Mouse (Mus musculus): ENCODE data around the gene Gpr34. TPM values are rescaled to one million over a fixed set of nuclear protein-coding genes. Genes with fewer than 3 reads are reported as not detected.

Gpr34 gene
- polyA plus RNA-seq, 1 experiment from 2014 or later = 1.6 TPM

DNA sequence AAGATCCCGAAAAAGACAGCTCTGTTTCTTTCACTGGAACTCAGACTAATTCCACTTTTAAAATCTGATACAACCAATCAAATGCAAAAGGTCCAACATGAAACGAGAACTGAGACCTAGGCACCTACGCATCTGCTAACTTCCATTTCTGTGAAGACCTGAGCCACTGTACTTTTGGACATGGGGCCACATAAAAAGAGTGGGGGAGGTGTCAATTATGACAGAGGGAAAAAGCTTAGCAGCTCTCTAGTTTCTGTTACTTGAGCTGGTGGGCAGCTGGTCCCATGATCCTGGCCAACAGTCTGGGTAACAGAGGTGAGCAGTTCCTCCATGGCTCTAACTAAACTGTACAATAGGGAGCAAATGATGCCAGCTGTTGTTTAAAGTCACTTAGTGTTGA lies 41.1 kb downstream of the Gpr34 start:
- ATAC-seq (ENCODE audit: insufficient number of reproducible peaks, insufficient read depth, low FRiP score, low read depth) = no peak
- H3K27me3 ChIP-seq (ENCODE audit: control insufficient read depth, insufficient read depth, low read length) = no peaks in the 10 kb centered on the region
- H3K9me3 ChIP-seq (ENCODE audit: control insufficient read depth, low read length) = no peaks in the 10 kb centered on the region
- no peaks in the 10 kb centered on the region for H3K4me1 ChIP-seq (ENCODE audit: control insufficient read depth in 2 of 2, insufficient read depth in 2 of 2, low read length in 2 of 2)
- no peaks in the 10 kb centered on the region for H3K36me3 ChIP-seq (ENCODE audit: control insufficient read depth, insufficient read depth, low read length)
- no peak overlapping the region for H3K9ac ChIP-seq (ENCODE audit: low read length)
- no peak overlapping the region for H3K4me2 ChIP-seq (ENCODE audit: low read length)
- no peak overlapping the region for H3K4me3 ChIP-seq (ENCODE audit: control insufficient read depth in 1 of 2, insufficient read depth in 1 of 2, low read depth in 1 of 2, low read length in 2 of 2)
- 71% methylated on average over 3 of the region's 3 CpGs for WGBS
- no peak overlapping the region for H3K27ac ChIP-seq (replicated peaks in 1 of 2; ENCODE audit: control insufficient read depth in 1 of 2, insufficient read depth in 1 of 2, low read depth in 2 of 2, low read length in 2 of 2)

DNA sequence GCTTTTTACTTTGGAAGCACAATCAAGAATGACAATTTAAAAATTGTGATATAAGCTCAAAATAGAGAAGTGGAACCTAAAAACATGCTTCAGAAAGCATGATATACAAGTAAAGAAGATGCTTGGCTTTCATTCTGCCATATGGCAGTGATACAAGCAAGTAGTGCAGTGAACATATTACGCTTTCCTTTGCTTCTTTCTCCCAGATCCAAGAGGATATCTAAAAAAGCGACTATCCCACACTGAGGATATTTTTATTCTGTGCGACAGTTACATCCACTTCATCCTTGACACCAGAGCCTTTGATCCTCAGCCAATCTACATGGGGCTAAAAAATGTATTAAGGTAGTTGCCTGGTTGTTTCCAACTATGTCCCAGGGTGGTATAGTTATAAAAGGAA lies 49.9 kb downstream of the Gpr34 start:
- Histone ChIP-seq H3K36me3 (ENCODE audit: control insufficient read depth, insufficient read depth, low read length) (no peaks in the 10 kb centered on the region), H3K27me3 (ENCODE audit: control insufficient read depth, insufficient read depth, low read length) (no peaks in the 10 kb centered on the region), H3K9ac (ENCODE audit: low read length) (no peak overlapping the region), H3K4me3 (ENCODE audit: control insufficient read depth in 1 of 2, insufficient read depth in 1 of 2, low read depth in 1 of 2, low read length in 2 of 2) (no peak overlapping the region), H3K4me1 (ENCODE audit: control insufficient read depth in 2 of 2, insufficient read depth in 2 of 2, low read length in 2 of 2) (no peaks in the 10 kb centered on the region), H3K9me3 (ENCODE audit: control insufficient read depth, low read length) (no peaks in the 10 kb centered on the region), H3K27ac (replicated peaks in 1 of 2; ENCODE audit: control insufficient read depth in 1 of 2, insufficient read depth in 1 of 2, low read depth in 2 of 2, low read length in 2 of 2) (no peak overlapping the region), H3K4me2 (ENCODE audit: low read length) (no peak overlapping the region)
- ATAC-seq (ENCODE audit: insufficient number of reproducible peaks, insufficient read depth, low FRiP score, low read depth) = no peak
- 67% methylated on average over 3 of the region's 3 CpGs for WGBS

DNA sequence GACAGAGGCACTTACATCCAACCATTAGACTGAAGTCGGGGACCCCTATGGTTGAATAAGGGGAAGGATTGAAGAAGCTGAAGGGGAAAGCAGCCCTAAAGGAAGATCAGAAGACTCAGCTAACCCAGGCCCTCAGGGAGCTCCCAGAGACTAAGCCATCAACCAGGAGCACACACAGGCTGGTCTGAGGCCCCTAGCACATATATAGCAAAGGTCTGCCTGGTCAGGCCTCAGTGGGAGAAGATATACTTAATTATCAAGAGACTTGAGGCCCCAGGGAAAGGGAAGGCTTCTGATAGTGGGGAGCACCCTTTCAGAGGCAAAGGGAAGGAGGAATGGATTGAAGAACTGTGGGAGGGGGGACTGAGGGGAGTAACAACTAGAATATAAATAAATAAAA lies 54.7 kb downstream of the Gpr34 start:
- ATAC-seq (ENCODE audit: insufficient number of reproducible peaks, insufficient read depth, low FRiP score, low read depth) = no peak
- H3K27ac ChIP-seq (replicated peaks in 1 of 2; ENCODE audit: control insufficient read depth in 1 of 2, insufficient read depth in 1 of 2, low read depth in 2 of 2, low read length in 2 of 2) = no peak overlapping the region
- H3K27me3 ChIP-seq (ENCODE audit: control insufficient read depth, insufficient read depth, low read length) = no peaks in the 10 kb centered on the region
- no peak overlapping the region for H3K9ac ChIP-seq (ENCODE audit: low read length)
- H3K9me3 ChIP-seq (ENCODE audit: control insufficient read depth, low read length) = no peaks in the 10 kb centered on the region
- H3K36me3 ChIP-seq (ENCODE audit: control insufficient read depth, insufficient read depth, low read length) = no peaks in the 10 kb centered on the region
- WGBS = 87% methylated on average over 1 of the region's 1 CpGs
- no peaks in the 10 kb centered on the region for H3K4me1 ChIP-seq (ENCODE audit: control insufficient read depth in 2 of 2, insufficient read depth in 2 of 2, low read length in 2 of 2)
- no peak overlapping the region for H3K4me3 ChIP-seq (ENCODE audit: control insufficient read depth in 1 of 2, insufficient read depth in 1 of 2, low read depth in 1 of 2, low read length in 2 of 2)
- no peak overlapping the region for H3K4me2 ChIP-seq (ENCODE audit: low read length)

DNA sequence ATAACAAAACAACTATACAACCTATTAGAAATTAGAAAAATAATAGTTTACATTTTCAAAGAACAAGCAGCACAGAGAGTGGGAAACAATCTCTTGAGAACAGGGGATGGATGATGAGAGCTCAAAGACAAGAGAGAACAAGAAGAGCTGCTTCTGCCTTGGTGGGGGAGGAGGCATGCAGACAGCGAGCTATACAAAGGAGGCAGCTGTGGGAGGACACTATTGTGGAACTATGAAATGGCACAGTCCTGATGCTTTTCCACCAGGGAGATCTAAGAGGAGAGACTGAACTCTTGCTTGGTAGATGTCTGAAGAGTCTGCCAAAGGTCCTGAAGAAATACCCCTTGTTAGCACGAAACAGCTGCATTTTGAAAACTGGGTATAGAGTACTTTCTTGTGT lies 56.5 kb downstream of the Gpr34 start:
- H3K4me1 ChIP-seq (ENCODE audit: control insufficient read depth in 2 of 2, insufficient read depth in 2 of 2, low read length in 2 of 2) = no peaks in the 10 kb centered on the region
- no peaks in the 10 kb centered on the region for H3K27me3 ChIP-seq (ENCODE audit: control insufficient read depth, insufficient read depth, low read length)
- H3K4me3 ChIP-seq (ENCODE audit: control insufficient read depth in 1 of 2, insufficient read depth in 1 of 2, low read depth in 1 of 2, low read length in 2 of 2) = no peak overlapping the region
- H3K36me3 ChIP-seq (ENCODE audit: control insufficient read depth, insufficient read depth, low read length) = no peaks in the 10 kb centered on the region
- ATAC-seq (ENCODE audit: insufficient number of reproducible peaks, insufficient read depth, low FRiP score, low read depth) = no peak
- H3K27ac ChIP-seq (replicated peaks in 1 of 2; ENCODE audit: control insufficient read depth in 1 of 2, insufficient read depth in 1 of 2, low read depth in 2 of 2, low read length in 2 of 2) = no peak overlapping the region
- no peak overlapping the region for H3K4me2 ChIP-seq (ENCODE audit: low read length)
- 74% methylated on average over 2 of the region's 2 CpGs for WGBS
- no peaks in the 10 kb centered on the region for H3K9me3 ChIP-seq (ENCODE audit: control insufficient read depth, low read length)
- H3K9ac ChIP-seq (ENCODE audit: low read length) = no peak overlapping the region

Small RNA genes within 50 kb of the gene (microRNA-seq; reads per million reads assigned to microRNA genes)
- gene Gm25246 = not detected

Other genes with a start within 250 kb of the Gpr34 start
- 0.05 and 0.08 TPM in 2 replicates for gene Nyx, start 166.0 kb upstream of the Gpr34 start, polyA plus RNA-seq (2014; fragmentation: Nextera tagmentation; extraction: Ambion mirVana)
- gene Gpr82, start 29.3 kb downstream of the Gpr34 start, polyA plus RNA-seq (2014; fragmentation: Nextera tagmentation; extraction: Ambion mirVana) = 0.31 and 0.35 TPM in 2 replicates
- gene Cask, start 219.3 kb downstream of the Gpr34 start, polyA plus RNA-seq (2014; fragmentation: Nextera tagmentation; extraction: Ambion mirVana) = 8.7 and 9.4 TPM in 2 replicates